ENCODE assay signal across 8 mouse cellular contexts in the genomic region with DNA sequence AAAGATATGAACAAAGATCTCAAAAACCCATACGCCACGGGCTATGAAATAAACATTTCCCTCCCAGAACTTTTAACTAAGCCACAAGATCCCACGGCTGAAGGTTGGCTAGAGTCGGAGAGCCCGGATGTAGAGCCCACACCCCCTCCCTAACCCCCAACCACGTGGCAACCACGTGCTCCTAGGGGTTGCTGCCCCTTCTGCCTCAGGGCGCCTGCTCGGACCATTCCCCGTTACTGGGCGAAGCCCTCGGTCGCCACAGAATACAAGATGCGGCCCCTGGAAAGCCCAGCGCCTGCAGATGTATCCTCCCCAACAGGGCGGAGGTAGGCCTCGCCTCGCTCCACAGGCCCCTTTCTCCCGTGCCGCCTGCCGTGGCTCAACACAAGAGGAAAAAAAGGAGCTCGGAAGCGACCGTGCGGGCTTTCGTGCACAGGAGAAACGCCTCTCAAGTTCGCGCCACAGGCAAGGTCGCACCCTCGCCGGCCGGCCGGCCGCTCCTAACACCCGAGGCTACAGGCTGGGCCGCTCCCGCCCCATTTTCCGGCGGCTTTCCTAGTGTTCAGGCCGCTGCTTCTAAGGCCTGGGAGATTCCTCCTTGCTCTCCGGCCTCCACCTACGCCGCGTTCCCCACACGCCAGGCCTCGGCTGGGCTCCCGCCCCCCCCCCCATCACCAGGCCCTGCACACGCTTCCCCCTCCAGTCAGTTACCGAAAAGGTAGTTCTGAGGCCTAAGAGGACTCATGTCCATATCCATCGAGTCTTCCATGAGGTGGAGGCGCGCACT. TPM values are rescaled to one million over a fixed set of nuclear protein-coding genes. Genes with fewer than 3 reads are reported as not detected.
DNase-seq lines count a peak whose midpoint lies in the region; ATAC-seq and TF ChIP-seq lines count a peak whose summit lies in the region.

No protein-coding gene starts in this region.

- peaks cover 52% of the 10 kb centered on the region for H3K36me3 ChIP-seq in ES-Bruce4 (ENCODE audit: control insufficient read depth, insufficient read depth, low read length, poor library complexity, severe bottlenecking)
- H3K36me3 ChIP-seq in forebrain, embryonic 13.5 days (ENCODE audit: poor library complexity, severe bottlenecking), result peaks cover 39% of the 10 kb centered on the region
- peaks cover 41% of the 10 kb centered on the region for H3K36me3 ChIP-seq in lung, embryonic 14.5 days (ENCODE audit: insufficient read depth)

- no peak for TF ChIP-seq POLR2A in ES-Bruce4 (IDR thresholded peaks at IDR 0.05; ENCODE audit: insufficient read depth, low read length)

- WGBS in forebrain, embryonic 13.5 days, result 2% methylated on average over 46 of the region's 53 CpGs
- 2% methylated on average over 53 of the region's 53 CpGs for WGBS in lung, embryonic 14.5 days

- peaks cover 2% of the 10 kb centered on the region for H3K4me1 ChIP-seq in ES-Bruce4 (ENCODE audit: control insufficient read depth, insufficient read depth, low read length)
- H3K4me1 ChIP-seq in forebrain, embryonic 13.5 days, result peaks cover 22% of the 10 kb centered on the region
- H3K4me1 ChIP-seq in lung, embryonic 14.5 days (ENCODE audit: insufficient read depth), result 0 out of 2 replicates have a peak, but pooled peaks cover 5% of the 10 kb centered on the region

- peak overlapping the region; percentile 63 for H3K27ac ChIP-seq in ES-Bruce4 (ENCODE audit: insufficient read depth, low read length)
- H3K27ac ChIP-seq in forebrain, embryonic 13.5 days, result peak overlapping the region; percentile 97
- peak overlapping the region; percentile 90 for H3K27ac ChIP-seq in lung, embryonic 14.5 days (ENCODE audit: low read depth)

- no peaks in the 10 kb centered on the region for H3K27me3 ChIP-seq in ES-Bruce4 (ENCODE audit: control insufficient read depth, insufficient read depth, low read length, poor library complexity, severe bottlenecking)
- H3K27me3 ChIP-seq in forebrain, embryonic 13.5 days, result no peaks in the 10 kb centered on the region
- H3K27me3 ChIP-seq in lung, embryonic 14.5 days (ENCODE audit: insufficient read depth, low read length), result no peaks in the 10 kb centered on the region

- no peak for TF ChIP-seq EP300 in ES-Bruce4 (IDR thresholded peaks at IDR 0.05; ENCODE audit: insufficient read depth, low read depth, low read length)

- peak overlapping the region; percentile 88 for H3K4me3 ChIP-seq in ES-Bruce4 (ENCODE audit: low read depth, low read length)
- peak overlapping the region; percentile 98 for H3K4me3 ChIP-seq in forebrain, embryonic 13.5 days
- H3K4me3 ChIP-seq in lung, embryonic 14.5 days (ENCODE audit: low read depth, low read length), result peak overlapping the region; percentile 99

- TF ChIP-seq CTCF in ES-Bruce4 (IDR thresholded peaks at IDR 0.05; ENCODE audit: low read depth, low read length), result no peak
- TF ChIP-seq CTCF in lung, embryonic 14.5 days (IDR thresholded peaks at IDR 0.05; ENCODE audit: low read depth), result no peak

- intact Hi-C loops in heart, postnatal 10 days (cut with DNase I), result loop anchor here (10.0 kb wide), 1 partner anchor 1288 kb away; a partner anchor contains a TSS

- H3K9me3 ChIP-seq in ES-Bruce4 (replicated peaks; ENCODE audit: control insufficient read depth, insufficient read depth, low read length, poor library complexity, severe bottlenecking), result no peaks in the 10 kb centered on the region
- no peaks in the 10 kb centered on the region for H3K9me3 ChIP-seq in forebrain, embryonic 13.5 days (replicated peaks)
- no peaks in the 10 kb centered on the region for H3K9me3 ChIP-seq in lung, embryonic 14.5 days (ENCODE audit: low read depth, low read length)

- peak overlapping the region; percentile 94 for H3K4me2 ChIP-seq in forebrain, embryonic 13.5 days
- H3K4me2 ChIP-seq in lung, embryonic 14.5 days, result peak overlapping the region; percentile 83

- peak; percentile 43 for DNase-seq in c-Kit-negative CD71-positive TER-119-positive erythroid progenitor cells, embryonic 14.5 days (ENCODE audit: low read depth, low spot score)
- DNase-seq in heart, postnatal 10 days, result peak; percentile 72 to 82
- peak; percentile 81 to 87 for DNase-seq in kidney, postnatal 4 days
- peak; percentile 83 for DNase-seq in lung, embryonic 14.5 days
- DNase-seq in thymus, postnatal 10 days (ENCODE audit: low spot score in 2 of 2), result peak; percentile 59 to 64

- peak; percentile 68 for ATAC-seq in forebrain, embryonic 13.5 days
- peak; percentile 66 for ATAC-seq in lung, embryonic 14.5 days (ENCODE audit: insufficient read depth)
- 0 out of 2 replicates have a peak, but pooled peaks have one; percentile 23 for ATAC-seq in neutrophil, adult 5-6 weeks (ENCODE audit: extremely low read depth, insufficient number of reproducible peaks, low FRiP score, poor library complexity, severe bottlenecking)

- peak overlapping the region; percentile 98 for H3K9ac ChIP-seq in ES-Bruce4 (ENCODE audit: low read depth, poor library complexity, severe bottlenecking)
- peak overlapping the region; percentile 98 for H3K9ac ChIP-seq in forebrain, embryonic 13.5 days
- H3K9ac ChIP-seq in lung, embryonic 14.5 days, result peak overlapping the region; percentile 95

RNA-seq across cellular contexts. Expression of a gene that starts 0.6 kb away (rescaled TPM):
- polyA plus RNA-seq in ES-Bruce4 (2011; ENCODE audit: insufficient read depth, insufficient read length, low read depth, missing spikeins), result 4,703 and 5,189 TPM in 2 replicates
- polyA plus RNA-seq in forebrain, embryonic 13.5 days (2015; fragmentation: Nextera tagmentation; extraction: Ambion mirVana), result 786 and 829 TPM in 2 replicates
- total RNA-seq in heart, postnatal 10 days (2021), result 100 to 1,000 TPM; 202 to 225 TPM
- polyA plus RNA-seq in lung, embryonic 14.5 days (2014; fragmentation: Nextera tagmentation; extraction: Ambion mirVana), result 1,275 and 1,313 TPM in 2 replicates
- total RNA-seq in neutrophil, adult 5-6 weeks (2017), result 597 and 613 TPM in 2 replicates

RNA-seq across cellular contexts. Expression of a gene that starts 15.2 kb away (rescaled TPM):
- 0.82 and 1.4 TPM in 2 replicates for polyA plus RNA-seq in ES-Bruce4 (2011; ENCODE audit: insufficient read depth, insufficient read length, low read depth, missing spikeins)
- 1.6 and 2.9 TPM in 2 replicates for polyA plus RNA-seq in forebrain, embryonic 13.5 days (2015; fragmentation: Nextera tagmentation; extraction: Ambion mirVana)
- total RNA-seq in heart, postnatal 10 days (2021), result 1 to 10 TPM; 6.1 to 7.3 TPM
- 10.8 and 10.9 TPM in 2 replicates for polyA plus RNA-seq in lung, embryonic 14.5 days (2014; fragmentation: Nextera tagmentation; extraction: Ambion mirVana)
- not detected in 2 replicates for total RNA-seq in neutrophil, adult 5-6 weeks (2017)

RNA-seq across cellular contexts. Expression of a gene that starts 41.0 kb away (rescaled TPM):
- 0.58 TPM in 1 of 2 replicates, not detected in the other for polyA plus RNA-seq in ES-Bruce4 (2011; ENCODE audit: insufficient read depth, insufficient read length, low read depth, missing spikeins)
- 0.15 TPM in 1 of 2 replicates, not detected in the other for polyA plus RNA-seq in forebrain, embryonic 13.5 days (2015; fragmentation: Nextera tagmentation; extraction: Ambion mirVana)
- total RNA-seq in heart, postnatal 10 days (2021), result not detected
- not detected in 2 replicates for polyA plus RNA-seq in lung, embryonic 14.5 days (2014; fragmentation: Nextera tagmentation; extraction: Ambion mirVana)
- total RNA-seq in neutrophil, adult 5-6 weeks (2017), result not detected in 2 replicates

Comparison
In these comparisons a context has a peak if more than half of its experiments do, and no peak if none do; other contexts are left out.
1. Peak in every context shown above with its lines: DNase-seq, ATAC-seq, H3K4me3 ChIP-seq and H3K27ac ChIP-seq.